Mouse (Mus musculus) liver, postnatal 0 days (tissue): Measurements from ENCODE around the gene Arhgap15.

ENCODE experiments used
- CTCF ChIP-seq: sonication (generic); IDR thresholded peaks from 2 replicates; pipeline ENCODE4 v1.5.1; 2016; ENCODE audit warnings: antibody characterized with exemption, low read depth
- EP300 ChIP-seq: IDR thresholded peaks from 2 replicates; pipeline ENCODE4 v1.6.1; 2016; ENCODE audit warnings: antibody characterized with exemption, low read depth, mild to moderate bottlenecking

GRCm38 (mm10) chr2:44126044-44126695, 377.5 kb downstream of the Arhgap15 start:
- TF ChIP-seq CTCF = no peak
- TF ChIP-seq EP300 = no peak
